Mouse (Mus musculus): ENCODE data around the gene Mmp24. TPM values are rescaled to one million over a fixed set of nuclear protein-coding genes. Genes with fewer than 3 reads are reported as not detected.

The Mmp24 gene
- polyA plus RNA-seq, 1 experiment from 2014 or later, result 0.35 TPM

- H3K27me3 ChIP-seq (ENCODE audit: poor library complexity, severe bottlenecking), result no peaks in the 10 kb centered on the region
- no peak overlapping the region for H3K4me3 ChIP-seq
- H3K36me3 ChIP-seq (replicated peaks), result peaks cover 90% of the 10 kb centered on the region
- no peak overlapping the region for H3K27ac ChIP-seq
- DNase-seq (ENCODE audit: extremely low spot score, low spot score), result no peak
- H3K4me1 ChIP-seq, result no peaks in the 10 kb centered on the region
- WGBS, result 89% methylated on average over 5 of the region's 5 CpGs
- no peaks in the 10 kb centered on the region for H3K9me3 ChIP-seq
These were observed 77.4 kb downstream of the Mmp24 start for GRCm38 (mm10) chr2:155852536-155852935.

GRCm38 (mm10) chr2:155860102-155860501 is 85.0 kb downstream of the Mmp24 start:
- peaks cover 14% of the 10 kb centered on the region for H3K4me1 ChIP-seq
- peaks cover 47% of the 10 kb centered on the region for H3K36me3 ChIP-seq (replicated peaks)
- 85% methylated on average over 7 of the region's 7 CpGs for WGBS
- H3K27me3 ChIP-seq (ENCODE audit: poor library complexity, severe bottlenecking), result no peaks in the 10 kb centered on the region
- no peak overlapping the region for H3K27ac ChIP-seq
- no peaks in the 10 kb centered on the region for H3K9me3 ChIP-seq
- no peak overlapping the region for H3K4me3 ChIP-seq
- DNase-seq (ENCODE audit: extremely low spot score, low spot score), result no peak

GRCm38 (mm10) chr2:155861581-155861980 is 86.4 kb downstream of the Mmp24 start:
- Histone ChIP-seq H3K36me3 (replicated peaks) (peaks cover 33% of the 10 kb centered on the region), H3K27me3 (ENCODE audit: poor library complexity, severe bottlenecking) (no peaks in the 10 kb centered on the region), H3K4me3 (no peak overlapping the region), H3K9me3 (no peaks in the 10 kb centered on the region), H3K27ac (no peak overlapping the region), H3K4me1 (peaks cover 14% of the 10 kb centered on the region)
- WGBS, result 92% methylated on average over 6 of the region's 6 CpGs
- no peak for DNase-seq (ENCODE audit: extremely low spot score, low spot score)

- WGBS, result 87% methylated on average over 13 of the region's 13 CpGs
- Histone ChIP-seq H3K4me3 (no peak overlapping the region; the same call in 1 of the 2 replicates), H3K27me3 (ENCODE audit: poor library complexity, severe bottlenecking) (no peaks in the 10 kb centered on the region), H3K9me3 (no peaks in the 10 kb centered on the region), H3K36me3 (replicated peaks) (peaks cover 32% of the 10 kb centered on the region), H3K27ac (no peak overlapping the region), H3K4me1 (peaks cover 14% of the 10 kb centered on the region)
- DNase-seq (ENCODE audit: extremely low spot score, low spot score), result no peak
These were observed 87.6 kb downstream of the Mmp24 start for GRCm38 (mm10) chr2:155862573-155863300.

- DNase-seq (ENCODE audit: extremely low spot score, low spot score), result no peak
- WGBS, result 73% methylated on average over 11 of the region's 11 CpGs
- no peak overlapping the region for H3K27ac ChIP-seq
These were observed 88.2 kb downstream of the Mmp24 start for GRCm38 (mm10) chr2:155863301-155863867.

More at GRCm38 (mm10) chr2:155863301-155863867, 88.2 kb downstream of the Mmp24 start:
- peaks cover 14% of the 10 kb centered on the region for H3K4me1 ChIP-seq
- peaks cover 34% of the 10 kb centered on the region for H3K36me3 ChIP-seq (replicated peaks)
- H3K9me3 ChIP-seq, result no peaks in the 10 kb centered on the region
- no peak overlapping the region; the same call in 1 of the 2 replicates for H3K4me3 ChIP-seq
- no peaks in the 10 kb centered on the region for H3K27me3 ChIP-seq (ENCODE audit: poor library complexity, severe bottlenecking)

Other genes starting within 250 kb of the Mmp24 start
- 22.6 and 24.2 TPM in 2 replicates for gene Gss, start 182.5 kb upstream of the Mmp24 start, polyA plus RNA-seq (2016; fragmentation: Nextera tagmentation; extraction: Ambion mirVana)
- gene Myh7b, start 164.1 kb upstream of the Mmp24 start, polyA plus RNA-seq (2016; fragmentation: Nextera tagmentation; extraction: Ambion mirVana), result 0.67 and 0.73 TPM in 2 replicates
- gene Trpc4ap, start 83.0 kb upstream of the Mmp24 start, polyA plus RNA-seq (2016; fragmentation: Nextera tagmentation; extraction: Ambion mirVana), result 116 and 126 TPM in 2 replicates
- 30.5 and 30.9 TPM in 2 replicates for gene Edem2, start 45.9 kb upstream of the Mmp24 start, polyA plus RNA-seq (2016; fragmentation: Nextera tagmentation; extraction: Ambion mirVana)
- not detected in 2 replicates for gene Gm17581, start 39.5 kb upstream of the Mmp24 start, polyA plus RNA-seq (2016; fragmentation: Nextera tagmentation; extraction: Ambion mirVana)
- 1.1 TPM in 2 replicates for gene Procr, start 24.2 kb upstream of the Mmp24 start, polyA plus RNA-seq (2016; fragmentation: Nextera tagmentation; extraction: Ambion mirVana)
- gene BC029722, start 44.1 kb downstream of the Mmp24 start, polyA plus RNA-seq (2016; fragmentation: Nextera tagmentation; extraction: Ambion mirVana), result 5.9 and 6.8 TPM in 2 replicates
- gene Eif6, start 51.6 kb downstream of the Mmp24 start, polyA plus RNA-seq (2016; fragmentation: Nextera tagmentation; extraction: Ambion mirVana), result 241 and 249 TPM in 2 replicates
- 0.26 and 0.29 TPM in 2 replicates for gene Fam83c, start 59.5 kb downstream of the Mmp24 start, polyA plus RNA-seq (2016; fragmentation: Nextera tagmentation; extraction: Ambion mirVana)
- 78.4 and 82.2 TPM in 2 replicates for gene Uqcc1, start 155.0 kb downstream of the Mmp24 start, polyA plus RNA-seq (2016; fragmentation: Nextera tagmentation; extraction: Ambion mirVana)
- gene Gm15557, start 165.4 kb downstream of the Mmp24 start, polyA plus RNA-seq (2016; fragmentation: Nextera tagmentation; extraction: Ambion mirVana), result not detected in 2 replicates
- gene Gdf5, start 170.0 kb downstream of the Mmp24 start, polyA plus RNA-seq (2016; fragmentation: Nextera tagmentation; extraction: Ambion mirVana), result 0.27 and 0.88 TPM in 2 replicates
- 28.8 and 28.9 TPM in 2 replicates for gene Cep250, start 181.1 kb downstream of the Mmp24 start, polyA plus RNA-seq (2016; fragmentation: Nextera tagmentation; extraction: Ambion mirVana)
- 1.4 and 2.1 TPM in 2 replicates for gene 6430550D23Rik, start 232.6 kb downstream of the Mmp24 start, polyA plus RNA-seq (2016; fragmentation: Nextera tagmentation; extraction: Ambion mirVana)
- gene Ergic3, start 232.7 kb downstream of the Mmp24 start, polyA plus RNA-seq (2016; fragmentation: Nextera tagmentation; extraction: Ambion mirVana), result 194 and 199 TPM in 2 replicates